Mouse (Mus musculus) lung, adult 18-20 months (tissue): Measurements from ENCODE around the gene Cs.
"Not testable (repeated sequence)": the region's sequence is repeated elsewhere in the genome, so short reads cannot be mapped to it uniquely, and the experiment has no call there.

Source experiments
- DNase-seq, 2 experiments: peaks; one replicate each; pipeline ENCODE4 v3.0.0; 2022; ENCODE audit warnings: mixed read lengths in 2 of 2

Gene Cs

GRCm38 (mm10) chr10:128337306-128338181, at the start of gene Cs:
Gene Cs (plus strand): TSS chr10:128337734.
- DNase-seq = peak; percentile 96 to 98

DNA sequence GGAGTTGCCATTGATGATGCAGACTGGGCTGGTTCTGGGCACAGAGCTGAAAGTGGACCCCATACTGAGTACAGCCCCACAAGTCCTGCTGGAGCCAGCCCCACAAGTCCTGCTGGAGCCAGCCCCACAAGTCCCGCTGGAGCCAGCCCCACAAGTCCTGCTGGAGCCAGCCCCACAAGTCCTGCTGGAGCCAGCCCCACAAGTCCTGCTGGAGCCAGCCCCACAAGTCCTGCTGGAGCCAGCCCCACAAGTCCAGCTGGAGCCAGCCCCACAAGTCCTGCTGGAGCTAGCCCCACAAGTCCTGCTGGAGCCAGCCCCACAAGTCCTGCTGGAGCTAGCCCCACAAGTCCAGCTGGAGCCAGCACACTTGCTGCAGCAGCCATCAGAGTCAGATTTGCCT, 46.9 kb upstream of the Cs start:
- DNase-seq = not testable (repeated sequence)

GRCm38 (mm10) chr10:128296370-128297090, 41.0 kb upstream of the Cs start:
- no peak for DNase-seq

GRCm38 (mm10) chr10:128297221-128297620, 40.3 kb upstream of the Cs start:
- DNase-seq = no peak

- no peak for DNase-seq
Measured at GRCm38 (mm10) chr10:128297622-128298021, 39.9 kb upstream of the Cs start.

- no peak for DNase-seq
Measured at GRCm38 (mm10) chr10:128298243-128298642, 39.3 kb upstream of the Cs start.

- no peak for DNase-seq
Measured at GRCm38 (mm10) chr10:128298702-128299171, 38.8 kb upstream of the Cs start, which contains the start of gene Il23a. Gene Il23a (minus strand): TSS chr10:128298752.

- DNase-seq = no peak
Measured at GRCm38 (mm10) chr10:128302357-128302756, 35.2 kb upstream of the Cs start.

DNA sequence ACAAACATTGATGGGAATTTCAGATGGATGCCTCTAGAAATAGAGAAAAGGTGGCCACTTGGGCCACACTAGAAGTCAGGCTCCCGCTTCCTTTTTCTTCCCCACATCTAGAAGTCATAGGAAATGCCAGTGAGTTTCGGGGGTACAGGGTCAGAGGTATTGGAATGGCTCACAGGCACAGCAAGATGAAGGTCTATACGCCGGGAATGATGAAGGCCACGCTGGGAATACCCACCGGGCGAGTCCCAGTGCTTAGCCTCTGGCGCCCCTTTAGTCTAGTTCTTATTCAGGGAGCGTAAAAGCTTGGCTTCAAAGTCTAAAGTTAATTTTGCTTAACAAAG, 34.8 kb upstream of the Cs start:
- DNase-seq = no peak

GRCm38 (mm10) chr10:128303126-128304021, 34.2 kb upstream of the Cs start, which contains the start of gene Pan2:
Gene Pan2 (plus strand): TSS chr10:128303335.
- peak; percentile 100 for DNase-seq

DNA sequence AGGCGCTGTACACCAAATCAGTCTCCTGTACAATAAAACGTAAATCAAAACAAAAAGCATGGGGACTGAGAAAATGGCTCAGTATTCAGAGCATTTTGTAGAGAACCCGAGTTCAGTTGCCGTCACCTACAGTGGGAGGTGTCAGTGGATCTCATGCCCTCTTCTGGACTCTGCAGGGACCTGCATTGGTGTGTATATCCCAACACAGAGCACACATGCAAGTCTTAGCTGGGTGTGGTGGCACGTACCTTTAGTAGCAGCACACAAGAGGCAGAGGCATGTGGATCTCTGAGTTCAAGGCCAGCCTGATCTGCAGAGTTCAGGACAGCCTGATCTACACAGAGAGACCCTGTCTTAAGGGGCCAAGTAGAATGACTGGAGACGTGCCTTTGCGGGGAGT, 27.9 kb upstream of the Cs start:
- DNase-seq = no peak

GRCm38 (mm10) chr10:128310177-128310576, 27.4 kb upstream of the Cs start:
- DNase-seq = peak in 1 of 2 experiments; percentile 20

- no peak for DNase-seq
Measured at GRCm38 (mm10) chr10:128310902-128311301, 26.6 kb upstream of the Cs start.

GRCm38 (mm10) chr10:128315578-128315977, 22.0 kb upstream of the Cs start:
- no peak for DNase-seq

DNA sequence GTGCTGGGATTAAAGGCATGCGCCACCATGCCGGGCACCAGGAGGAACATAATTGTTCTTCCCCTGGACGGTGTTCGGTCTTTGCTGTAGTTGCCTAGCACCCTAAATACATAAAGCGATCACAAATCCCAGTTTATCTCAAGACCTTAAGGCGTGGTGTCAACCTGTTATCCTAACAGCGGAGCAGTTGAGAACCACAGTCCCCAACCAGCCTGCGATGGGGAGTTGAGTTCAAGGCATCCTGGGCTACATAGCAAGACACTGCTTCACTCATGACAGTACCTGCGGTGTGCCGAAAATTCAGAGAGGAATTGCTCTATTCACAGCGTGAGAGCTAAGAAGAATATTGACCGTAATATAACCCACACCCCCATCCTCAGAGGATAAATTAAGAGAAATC, 15.9 kb upstream of the Cs start:
- DNase-seq = no peak

DNA sequence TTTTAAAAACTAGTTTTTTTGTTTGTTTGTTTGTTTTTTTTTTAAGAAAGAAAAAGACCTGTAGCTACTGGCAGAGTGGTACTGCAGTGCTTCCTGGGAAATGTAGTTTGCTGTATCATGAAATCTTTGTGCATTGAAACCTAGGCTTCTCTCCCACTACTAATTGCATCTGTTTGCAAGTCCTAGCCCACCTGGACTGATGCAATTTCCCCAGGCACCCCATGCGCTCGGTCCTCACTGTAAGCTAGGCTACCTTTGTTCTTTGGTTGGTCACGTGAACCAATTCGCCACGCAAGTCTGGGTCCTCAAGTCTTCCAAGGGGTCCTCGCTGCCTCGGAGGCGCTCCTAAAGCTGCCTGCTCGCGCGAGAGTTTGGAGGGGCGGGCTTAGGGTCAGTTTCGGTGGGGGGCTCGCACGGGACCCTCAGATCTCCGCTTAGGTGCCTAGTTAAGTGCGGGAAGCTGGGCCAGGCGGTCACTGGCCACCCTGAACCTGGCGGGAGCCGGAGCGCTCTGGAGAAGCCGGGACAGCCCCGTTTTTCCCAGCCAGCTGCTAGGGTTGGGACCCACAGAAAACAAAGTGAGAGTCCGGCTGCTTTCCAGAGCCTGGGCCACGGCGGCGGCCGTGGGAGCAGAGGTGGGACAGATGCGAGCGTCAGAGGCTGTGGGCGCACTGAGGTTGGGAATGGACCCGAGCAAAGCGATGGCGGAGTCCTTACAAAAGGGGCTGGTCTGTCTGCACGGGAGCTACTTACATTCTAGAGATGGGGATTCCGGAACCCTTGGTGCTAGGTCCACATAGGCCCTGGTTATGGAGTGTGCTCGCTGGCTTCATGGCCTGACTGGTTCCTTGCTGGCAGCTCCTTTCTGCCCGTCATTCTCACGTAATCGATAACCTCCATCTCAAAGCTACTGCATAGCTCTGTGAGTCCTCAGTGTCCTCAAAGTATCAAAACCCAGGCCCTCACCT, 15.1 kb upstream of the Cs start, which contains the start of gene Cnpy2:
Cnpy2 (plus strand) TSS at position 319 of the 968 bp plus-strand sequence.
- peak; percentile 81 to 88 for DNase-seq

DNA sequence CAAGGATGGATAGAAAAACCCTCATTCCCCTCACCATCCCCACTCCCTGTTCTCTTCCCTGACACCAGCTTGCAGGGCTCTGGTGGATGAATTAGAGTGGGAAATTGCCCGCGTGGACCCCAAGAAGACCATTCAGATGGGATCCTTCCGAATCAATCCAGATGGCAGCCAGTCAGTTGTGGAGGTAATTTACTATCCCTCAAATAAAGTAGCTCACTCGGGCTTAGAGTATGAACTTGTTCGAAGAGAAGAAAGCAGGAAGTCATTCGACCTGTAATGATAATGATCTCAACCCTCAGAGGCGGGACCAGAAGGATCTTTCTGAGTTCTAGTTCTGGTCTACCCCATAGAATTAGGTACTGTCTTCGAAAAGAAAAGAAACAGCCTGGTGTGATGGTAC, 14.0 kb upstream of the Cs start:
- DNase-seq = no peak

GRCm38 (mm10) chr10:128326825-128327224, 10.7 kb upstream of the Cs start:
- no peak for DNase-seq

- no peak for DNase-seq
Measured at GRCm38 (mm10) chr10:128327610-128328009, 9.9 kb upstream of the Cs start.

- DNase-seq = not testable (repeated sequence)
Measured at GRCm38 (mm10) chr10:128332358-128333249, 4.9 kb upstream of the Cs start.
